In genomic region chr1:77388556-77388955, GRCm38 (mm10) we compare ENCODE assay signal across 27 mouse cellular contexts.
"Had no signal": no experiment of that assay in that cellular context is flagged by ENCODE, and none has a peak within 500 bp of the region (broad histone marks: within the 10 kb centered on the region; RNA-seq: fewer than 3 reads in every experiment).

No protein-coding gene starts in this region.

- H3K9me3 ChIP-seq: kidney, embryonic 15.5 days; limb, embryonic 12.5 days; liver, embryonic 12.5 days; liver, embryonic 15.5 days; lung, embryonic 15.5 days; midbrain, embryonic 10.5 days; midbrain, embryonic 13.5 days; neural tube, embryonic 13.5 days had no signal

- H3K4me1 ChIP-seq: liver, embryonic 12.5 days; liver, embryonic 15.5 days; lung, embryonic 15.5 days had no signal

- ATAC-seq: liver, embryonic 12.5 days; midbrain, embryonic 13.5 days; midbrain, embryonic 16.5 days had no signal

- H3K9ac ChIP-seq: kidney, embryonic 15.5 days; limb, embryonic 12.5 days; liver, embryonic 12.5 days; liver, embryonic 15.5 days; lung, embryonic 15.5 days; midbrain, embryonic 13.5 days; neural tube, embryonic 13.5 days had no signal

- H3K36me3 ChIP-seq: liver, embryonic 12.5 days; liver, embryonic 15.5 days had no signal

- H3K4me2 ChIP-seq: kidney, embryonic 15.5 days; limb, embryonic 12.5 days; liver, embryonic 12.5 days; liver, embryonic 15.5 days; lung, embryonic 15.5 days; midbrain, embryonic 13.5 days; neural tube, embryonic 13.5 days had no signal

- DNase-seq: kidney, adult 2 months; kidney, postnatal 14 days; kidney, postnatal 4 days; layer of hippocampus, adult 9-11 months; layer of hippocampus, postnatal 36 days; liver; lung, adult 18-20 months; lung, postnatal 10 days; lung, postnatal 36 days; retina, postnatal 1 day; right cerebral cortex, postnatal 4 days; thymus, adult 2 months; thymus, postnatal 14 days; thymus, postnatal 4 days had no signal

- H3K27me3 ChIP-seq: kidney, embryonic 15.5 days; limb, embryonic 12.5 days; liver, embryonic 12.5 days; liver, embryonic 15.5 days; lung, embryonic 15.5 days; megakaryocyte, embryonic 14.5 days; midbrain, embryonic 13.5 days; neural tube, embryonic 13.5 days had no signal

- H3K4me3 ChIP-seq: kidney, embryonic 15.5 days; left cerebral cortex, adult 2 months; limb, embryonic 12.5 days; liver, embryonic 12.5 days; liver, embryonic 15.5 days; lung, embryonic 15.5 days; megakaryocyte, embryonic 14.5 days; midbrain, embryonic 10.5 days; midbrain, embryonic 13.5 days; myocyte; neural tube, embryonic 13.5 days had no signal

- H3K27ac ChIP-seq: kidney, embryonic 15.5 days; left cerebral cortex, adult 2 months; limb, embryonic 12.5 days; liver, embryonic 12.5 days; liver, embryonic 15.5 days; lung, embryonic 15.5 days; midbrain, embryonic 10.5 days; midbrain, embryonic 13.5 days; neural tube, embryonic 13.5 days; stomach, postnatal 0 days had no signal
